Mouse (Mus musculus): Measurements from ENCODE around the gene Stab2. TPM values are rescaled to one million over a fixed set of nuclear protein-coding genes. Genes with fewer than 3 reads are reported as not detected.

Stab2 gene
- polyA plus RNA-seq, 2 experiments, result 10.8 to 17.9 TPM

DNA sequence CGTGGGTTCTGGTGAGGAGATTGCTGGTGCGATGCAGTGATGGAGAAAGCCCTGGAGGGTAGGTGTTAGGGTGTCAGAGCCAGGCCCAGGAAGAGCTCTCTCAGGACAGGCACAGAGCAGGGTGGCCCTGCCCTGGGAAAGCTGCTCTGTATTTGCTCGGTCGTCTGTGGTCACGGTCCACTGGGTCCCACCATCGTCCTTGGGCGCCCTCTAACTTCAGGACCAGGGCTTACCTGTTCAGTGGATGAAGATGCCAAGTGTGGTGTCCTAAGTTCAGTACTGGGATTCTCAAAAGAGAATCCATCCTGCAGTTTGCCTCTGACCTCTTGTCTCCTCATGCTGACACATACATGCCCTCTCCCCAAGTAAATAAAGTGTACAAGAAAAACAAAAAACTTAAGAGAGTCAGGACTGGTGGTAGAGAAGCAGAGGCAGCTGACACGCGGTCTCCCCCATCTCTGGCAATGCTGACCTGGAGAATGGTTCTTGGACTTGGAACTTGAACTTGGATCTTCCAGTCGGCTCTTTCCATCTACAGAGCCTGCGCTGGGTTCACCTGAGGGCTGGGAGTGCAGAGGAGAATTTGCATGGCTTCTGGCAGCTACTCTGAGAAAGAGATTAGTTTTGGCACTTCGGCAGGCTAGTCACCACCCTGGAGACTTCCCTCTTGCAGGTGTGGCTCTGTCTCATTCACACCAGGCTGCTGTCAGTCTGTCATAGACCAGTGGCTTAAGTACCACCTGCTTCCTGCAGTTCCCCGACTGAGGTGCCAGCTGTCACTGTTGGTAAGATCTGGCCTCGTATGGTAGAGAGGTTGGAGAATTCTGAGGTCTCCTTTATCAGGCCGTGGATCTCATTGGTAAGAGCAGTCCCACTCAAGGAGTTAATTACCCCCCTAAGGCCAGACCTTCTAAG is 179.3 kb downstream of the Stab2 start:
- H3K4me3 ChIP-seq (ENCODE audit: insufficient read depth in 1 of 2, low read depth in 2 of 2, low read length in 2 of 2), result no peak overlapping the region
- H3K9me3 ChIP-seq (ENCODE audit: control insufficient read depth, low read length), result no peaks in the 10 kb centered on the region
- WGBS (ENCODE audit: insufficient replicate concordance), result 79% methylated on average over 15 of the region's 15 CpGs
- no peak overlapping the region for H3K4me2 ChIP-seq (ENCODE audit: low read depth)
- DNase-seq (ENCODE audit: low read depth in 3 of 3, low spot score in 3 of 3) (no peak), ATAC-seq (ENCODE audit: insufficient read depth) (no peak)
- no peak overlapping the region for H3K9ac ChIP-seq (replicated peaks)
- no peak overlapping the region for H3K27ac ChIP-seq
- H3K4me1 ChIP-seq (replicated peaks; ENCODE audit: control insufficient read depth in 2 of 2, insufficient read depth in 2 of 2, low read length in 1 of 2), result no peaks in the 10 kb centered on the region
- TF ChIP-seq CTCF (IDR thresholded peaks at IDR 0.05; ENCODE audit: low read depth), result no peak
- no peak for TF ChIP-seq EP300 (IDR thresholded peaks at IDR 0.05; ENCODE audit: low read depth)
- H3K27me3 ChIP-seq (ENCODE audit: control insufficient read depth, insufficient read depth, low read length), result no peaks in the 10 kb centered on the region
- no peaks in the 10 kb centered on the region for H3K36me3 ChIP-seq (replicated peaks; ENCODE audit: control insufficient read depth, insufficient read depth, low read depth)

DNA sequence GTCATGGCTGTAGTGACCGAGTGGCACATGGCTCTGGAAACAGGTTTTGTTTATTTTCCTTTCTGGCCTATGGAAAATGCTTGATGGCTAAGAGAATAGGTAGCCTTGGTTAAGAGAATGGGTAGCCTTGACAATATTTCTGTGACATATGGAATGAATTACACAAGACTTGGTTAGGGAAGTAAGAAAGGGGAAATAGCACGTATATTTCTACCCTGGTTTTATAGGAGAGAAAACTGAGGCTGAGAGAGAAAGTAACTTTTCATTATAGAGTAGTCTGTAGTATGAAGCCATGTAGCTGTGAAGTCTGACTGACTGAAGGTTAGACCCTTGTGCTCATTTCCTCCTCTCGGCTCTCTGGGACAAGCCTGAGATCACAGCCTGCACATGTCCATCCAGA is 180.9 kb downstream of the Stab2 start:
- 57% methylated on average over 3 of the region's 3 CpGs for WGBS (ENCODE audit: insufficient replicate concordance)
- ATAC-seq (ENCODE audit: insufficient read depth) (no peak), DNase-seq (ENCODE audit: low read depth in 3 of 3, low spot score in 3 of 3) (no peak)
- Histone ChIP-seq H3K4me3 (ENCODE audit: insufficient read depth in 1 of 2, low read depth in 2 of 2, low read length in 2 of 2) (no peak overlapping the region), H3K4me1 (replicated peaks; ENCODE audit: control insufficient read depth in 2 of 2, insufficient read depth in 2 of 2, low read length in 1 of 2) (no peaks in the 10 kb centered on the region), H3K27me3 (ENCODE audit: control insufficient read depth, insufficient read depth, low read length) (no peaks in the 10 kb centered on the region), H3K27ac (no peak overlapping the region), H3K4me2 (ENCODE audit: low read depth) (no peak overlapping the region), H3K36me3 (replicated peaks; ENCODE audit: control insufficient read depth, insufficient read depth, low read depth) (no peaks in the 10 kb centered on the region), H3K9me3 (ENCODE audit: control insufficient read depth, low read length) (no peaks in the 10 kb centered on the region), H3K9ac (replicated peaks) (no peak overlapping the region)
- TF ChIP-seq CTCF (IDR thresholded peaks at IDR 0.05; ENCODE audit: low read depth), result no peak
- TF ChIP-seq EP300 (IDR thresholded peaks at IDR 0.05; ENCODE audit: low read depth), result no peak

- H3K9me3 ChIP-seq (ENCODE audit: control insufficient read depth, low read length), result no peaks in the 10 kb centered on the region
- ATAC-seq (ENCODE audit: insufficient read depth) (no peak), DNase-seq (ENCODE audit: low read depth in 3 of 3, low spot score in 3 of 3) (no peak)
- no peak overlapping the region for H3K27ac ChIP-seq
- no peak overlapping the region for H3K4me3 ChIP-seq (ENCODE audit: insufficient read depth in 1 of 2, low read depth in 2 of 2, low read length in 2 of 2)
- H3K9ac ChIP-seq (replicated peaks), result no peak overlapping the region
- H3K4me2 ChIP-seq (ENCODE audit: low read depth), result no peak overlapping the region
- no peaks in the 10 kb centered on the region for H3K4me1 ChIP-seq (replicated peaks; ENCODE audit: control insufficient read depth in 2 of 2, insufficient read depth in 2 of 2, low read length in 1 of 2)
- H3K36me3 ChIP-seq (replicated peaks; ENCODE audit: control insufficient read depth, insufficient read depth, low read depth), result no peaks in the 10 kb centered on the region
- TF ChIP-seq CTCF (IDR thresholded peaks at IDR 0.05; ENCODE audit: low read depth) (no peak), EP300 (IDR thresholded peaks at IDR 0.05; ENCODE audit: low read depth) (no peak)
- H3K27me3 ChIP-seq (ENCODE audit: control insufficient read depth, insufficient read depth, low read length), result no peaks in the 10 kb centered on the region
- WGBS (ENCODE audit: insufficient replicate concordance), result 77% methylated on average over 10 of the region's 10 CpGs
Measured at GRCm38 (mm10) chr10:86825871-86826522, 181.8 kb downstream of the Stab2 start.

DNA sequence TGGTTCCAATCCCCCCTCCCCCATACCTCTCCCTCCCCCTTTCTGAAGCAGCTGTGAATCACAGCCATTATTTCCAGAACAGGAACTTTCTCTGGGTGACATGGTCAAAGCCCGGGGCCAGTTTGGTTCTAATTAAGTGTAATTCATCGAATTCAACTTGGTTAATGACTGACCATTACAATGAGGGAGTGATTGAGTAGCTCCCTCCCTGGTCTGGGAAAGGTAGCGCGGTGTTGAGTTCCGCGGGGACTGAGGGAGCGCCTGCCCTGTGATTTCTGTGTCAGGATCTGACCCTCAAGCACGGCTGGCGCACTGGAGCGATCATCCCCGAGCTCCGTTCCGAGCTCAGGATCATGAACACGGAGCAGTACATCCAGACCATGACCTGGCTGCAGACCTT is 183.0 kb downstream of the Stab2 start:
- no peaks in the 10 kb centered on the region for H3K27me3 ChIP-seq (ENCODE audit: control insufficient read depth, insufficient read depth, low read length)
- no peaks in the 10 kb centered on the region for H3K36me3 ChIP-seq (replicated peaks; ENCODE audit: control insufficient read depth, insufficient read depth, low read depth)
- TF ChIP-seq CTCF (IDR thresholded peaks at IDR 0.05; ENCODE audit: low read depth) (no peak), EP300 (IDR thresholded peaks at IDR 0.05; ENCODE audit: low read depth) (no peak)
- H3K9me3 ChIP-seq (ENCODE audit: control insufficient read depth, low read length), result no peaks in the 10 kb centered on the region
- H3K27ac ChIP-seq, result no peak overlapping the region
- no peak overlapping the region for H3K4me3 ChIP-seq (ENCODE audit: insufficient read depth in 1 of 2, low read depth in 2 of 2, low read length in 2 of 2)
- no peak overlapping the region for H3K9ac ChIP-seq (replicated peaks)
- 82% methylated on average over 14 of the region's 14 CpGs for WGBS (ENCODE audit: insufficient replicate concordance)
- no peak for ATAC-seq (ENCODE audit: insufficient read depth)
- no peak overlapping the region for H3K4me2 ChIP-seq (ENCODE audit: low read depth)
- no peaks in the 10 kb centered on the region for H3K4me1 ChIP-seq (replicated peaks; ENCODE audit: control insufficient read depth in 2 of 2, insufficient read depth in 2 of 2, low read length in 1 of 2)
- no peak for DNase-seq (ENCODE audit: low read depth in 3 of 3, low spot score in 3 of 3)

DNA sequence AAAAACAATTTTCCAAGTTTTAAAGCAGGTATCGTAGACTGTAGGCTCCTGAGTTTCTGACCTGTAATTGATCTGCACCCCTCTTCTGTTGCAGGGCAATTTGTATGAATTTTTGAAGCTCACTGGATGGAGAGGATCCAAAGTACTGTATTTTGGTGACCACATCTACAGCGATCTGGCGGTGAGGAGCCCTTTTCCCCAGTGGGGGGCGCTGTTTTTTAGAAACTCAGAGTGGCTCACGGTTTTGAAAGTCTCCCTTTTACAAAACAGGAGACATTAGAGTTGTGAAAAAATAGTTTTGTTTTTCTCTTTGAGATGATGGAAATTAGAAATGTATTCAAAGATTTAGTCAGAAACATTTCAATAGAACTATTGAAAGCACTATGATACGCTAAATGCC is 183.7 kb downstream of the Stab2 start:
- DNase-seq (ENCODE audit: low read depth in 3 of 3, low spot score in 3 of 3) (no peak), ATAC-seq (ENCODE audit: insufficient read depth) (no peak)
- Histone ChIP-seq H3K27me3 (ENCODE audit: control insufficient read depth, insufficient read depth, low read length) (no peaks in the 10 kb centered on the region), H3K36me3 (replicated peaks; ENCODE audit: control insufficient read depth, insufficient read depth, low read depth) (no peaks in the 10 kb centered on the region), H3K9me3 (ENCODE audit: control insufficient read depth, low read length) (no peaks in the 10 kb centered on the region), H3K9ac (replicated peaks) (no peak overlapping the region), H3K4me2 (ENCODE audit: low read depth) (no peak overlapping the region), H3K27ac (no peak overlapping the region), H3K4me1 (replicated peaks; ENCODE audit: control insufficient read depth in 2 of 2, insufficient read depth in 2 of 2, low read length in 1 of 2) (0 out of 4 replicates have a peak, but pooled peaks cover 0 to 3% of the 10 kb centered on the region in 2 experiments), H3K4me3 (ENCODE audit: insufficient read depth in 1 of 2, low read depth in 2 of 2, low read length in 2 of 2) (no peak overlapping the region)
- TF ChIP-seq EP300 (IDR thresholded peaks at IDR 0.05; ENCODE audit: low read depth) (no peak), CTCF (IDR thresholded peaks at IDR 0.05; ENCODE audit: low read depth) (no peak)
- WGBS (ENCODE audit: insufficient replicate concordance), result 85% methylated on average over 6 of the region's 6 CpGs
